Mouse (Mus musculus): ENCODE measurements around the gene Slc28a1.

- TF ChIP-seq POLR2A (IDR thresholded peaks at IDR 0.05; ENCODE audit: insufficient read depth, low read depth, low read length) (no peak), CTCF (IDR thresholded peaks at IDR 0.05; ENCODE audit: insufficient read depth, low read depth, low read length) (no peak)
Measured at GRCm38 (mm10) chr7:81105525-81105924, 9.1 kb upstream of the Slc28a1 start.
